Mouse (Mus musculus) inflammation-experienced regulatory T-cells, adult 16 weeks (primary cell): ENCODE measurements around the gene Cd36. TPM values are rescaled to one million over a fixed set of nuclear protein-coding genes. Genes with fewer than 3 reads are reported as not detected.

Experiments used
- polyA plus RNA-seq: library from polyadenylated mRNA; unstranded; fragments of 100-300 nt; shearing (Covaris generic); gene quantifications from one replicate; pipeline ENCODE4 v1.2.1, GENCODE M21; 2017

The Cd36 gene
- polyA plus RNA-seq = 1.0 TPM

GRCm38 (mm10) chr5:17888598-17888997, at the start of gene Cd36:
Cd36 (minus strand) TSS chr5:17888801.

Other genes starting within 250 kb of the Cd36 start
- gene Gnat3, start 73.7 kb upstream of the Cd36 start, polyA plus RNA-seq = not detected